Mouse (Mus musculus) heart, postnatal 0 days (tissue): ENCODE data around the gene Tns1. TPM values are rescaled to one million over a fixed set of nuclear protein-coding genes. Genes with fewer than 3 reads are reported as not detected.
"Not testable (repeated sequence)": the region's sequence is repeated elsewhere in the genome, so short reads cannot be mapped to it uniquely, and the experiment has no call there.

ENCODE experiments used
- ATAC-seq: fragments of 200-750 bp; cut with Nextera tagmentation; 2 replicates; pipeline ENCODE4 v1.8.0; 2017; ENCODE audit warnings: low read depth, moderate number of reproducible peaks, moderate library complexity; ENCODE audit not compliant: insufficient read depth
- DNase-seq: peaks from one replicate; pipeline ENCODE4 v3.0.0-alpha.2; 2016; ENCODE audit warnings: low spot score
- H3K27ac ChIP-seq: fragments of 300-500 bp; sonication (generic); 2 replicates; pipeline ENCODE4 v1.5.1; 2014; ENCODE audit warnings: low read depth, mild to moderate bottlenecking
- H3K27me3 ChIP-seq: fragments of 300-500 bp; sonication (generic); 2 replicates; pipeline ENCODE4 v1.6.1; 2014; ENCODE audit warnings: low read length, mixed read lengths; ENCODE audit not compliant: control insufficient read depth, insufficient read depth
- H3K36me3 ChIP-seq: fragments of 300-500 bp; sonication (generic); replicated peaks from 2 replicates; pipeline ENCODE4 v1.6.1; 2014; ENCODE audit warnings: low read length, mixed read lengths; ENCODE audit not compliant: control insufficient read depth, insufficient read depth
- H3K4me1 ChIP-seq: fragments of 300-500 bp; sonication (generic); 2 replicates; pipeline ENCODE4 v1.6.1; 2014; ENCODE audit warnings: antibody characterized with exemption; ENCODE audit not compliant: control insufficient read depth, insufficient read depth
- H3K4me2 ChIP-seq: fragments of 300-500 bp; sonication (generic); 2 replicates; pipeline ENCODE4 v1.6.1; 2014; ENCODE audit warnings: low read depth, mild to moderate bottlenecking, low read length, moderate library complexity
- H3K4me3 ChIP-seq: fragments of 300-500 bp; sonication (generic); 2 replicates; pipeline ENCODE4 v1.5.1; 2014; ENCODE audit warnings: low read depth, low read length
- H3K9ac ChIP-seq: fragments of 300-500 bp; sonication (generic); replicated peaks from 2 replicates; pipeline ENCODE4 v1.6.1; 2014; ENCODE audit warnings: low read depth, low read length, mixed read lengths
- H3K9me3 ChIP-seq: fragments of 300-500 bp; sonication (generic); replicated peaks from 2 replicates; pipeline ENCODE4 v1.6.1; 2016; ENCODE audit warnings: low read length; ENCODE audit not compliant: control insufficient read depth
- CTCF ChIP-seq: IDR thresholded peaks from 2 replicates; pipeline ENCODE4 v1.5.1; 2016; ENCODE audit warnings: antibody characterized with exemption, control low read depth, low read depth
- EP300 ChIP-seq: IDR thresholded peaks from 2 replicates; pipeline ENCODE4 v1.6.1; 2016; ENCODE audit warnings: antibody characterized with exemption, low read depth
- WGBS: fragments of 180-500 bp; shearing (Covaris S2); extraction: QIAGEN DNeasy Blood & Tissue Kit; methylation state at CpG from one replicate; pipeline ENCODE4 v1.1.7; 2014; 5-methylcytosine and 5-hydroxymethylcytosine counted together
- polyA plus RNA-seq: library from polyadenylated mRNA; unstranded; fragments of >200 nt; fragmentation: Nextera tagmentation; extraction: Ambion mirVana; gene quantifications from 2 replicates; pipeline ENCODE4 v1.2.1, GENCODE M21; 2015
- total RNA-seq: library from RNA; depleted of rRNA; stranded (reverse); fragments of >200 nt; gene quantifications from 2 replicates; pipeline ENCODE4 v1.2.3, GENCODE M21; 2014; ENCODE audit warnings: low replicate concordance

Tns1 gene
- total and polyA plus RNA-seq, 2 experiments from 2014 or later, result 125 to 458 TPM

- Histone ChIP-seq H3K36me3 (no peaks in the 10 kb centered on the region), H3K9me3 (no peaks in the 10 kb centered on the region), H3K27me3 (no peaks in the 10 kb centered on the region), H3K4me2 (no peak overlapping the region), H3K27ac (no peak overlapping the region), H3K4me1 (peaks cover 13% of the 10 kb centered on the region), H3K9ac (no peak overlapping the region), H3K4me3 (no peak overlapping the region)
- ATAC-seq, result peak; percentile 58
- peak; percentile 81 for DNase-seq
- WGBS, result 20% methylated on average over 15 of the region's 16 CpGs
- TF ChIP-seq EP300, result no peak
- TF ChIP-seq CTCF, result peak; percentile 76
These were observed 221.9 kb downstream of the Tns1 start for GRCm38 (mm10) chr1:73902171-73902991.

GRCm38 (mm10) chr1:73901496-73901899 is 222.8 kb downstream of the Tns1 start:
- Histone ChIP-seq H3K36me3 (no peaks in the 10 kb centered on the region), H3K4me3 (no peak overlapping the region), H3K27ac (no peak overlapping the region), H3K4me2 (no peak overlapping the region), H3K27me3 (no peaks in the 10 kb centered on the region), H3K9ac (no peak overlapping the region), H3K9me3 (no peaks in the 10 kb centered on the region), H3K4me1 (peaks cover 13% of the 10 kb centered on the region)
- WGBS, result 8% methylated on average over 3 of the region's 3 CpGs
- TF ChIP-seq EP300 (no peak), CTCF (peak; percentile 98)
- ATAC-seq (peak; percentile 36), DNase-seq (peak; percentile 75)

- H3K27ac ChIP-seq, H3K9me3 ChIP-seq, H3K4me2 ChIP-seq, H3K4me3 ChIP-seq, H3K4me1 ChIP-seq, H3K27me3 ChIP-seq, H3K36me3 ChIP-seq, ATAC-seq, DNase-seq, H3K9ac ChIP-seq: not testable (repeated sequence)
- 95% methylated on average over 6 of the region's 6 CpGs for whole genome bisulfite sequencing
These were observed 228.8 kb downstream of the Tns1 start for GRCm38 (mm10) chr1:73895451-73895850.

GRCm38 (mm10) chr1:73880731-73881130 is 243.5 kb downstream of the Tns1 start:
- no peaks in the 10 kb centered on the region for H3K36me3 ChIP-seq
- no peak overlapping the region for H3K4me3 ChIP-seq
- no peak overlapping the region for H3K4me2 ChIP-seq
- ATAC-seq, result no peak
- no peaks in the 10 kb centered on the region for H3K27me3 ChIP-seq
- no peak overlapping the region for H3K9ac ChIP-seq
- TF ChIP-seq CTCF, result no peak
- no peak for TF ChIP-seq EP300
- DNase-seq, result no peak
- no peaks in the 10 kb centered on the region for H3K4me1 ChIP-seq
- no peak overlapping the region for H3K27ac ChIP-seq
- H3K9me3 ChIP-seq, result peaks cover 8% of the 10 kb centered on the region

GRCm38 (mm10) chr1:73875676-73876218 is 248.5 kb downstream of the Tns1 start:
- Histone ChIP-seq H3K4me1 (no peaks in the 10 kb centered on the region), H3K27me3 (no peaks in the 10 kb centered on the region), H3K9ac (no peak overlapping the region), H3K9me3 (no peaks in the 10 kb centered on the region), H3K27ac (no peak overlapping the region), H3K4me3 (no peak overlapping the region), H3K36me3 (no peaks in the 10 kb centered on the region), H3K4me2 (no peak overlapping the region)
- DNase-seq (no peak), ATAC-seq (no peak)
- 36% methylated on average over 1 of the region's 1 CpGs for WGBS
- TF ChIP-seq CTCF, result no peak
- TF ChIP-seq EP300, result no peak
